Mouse (Mus musculus) hindbrain, postnatal 0 days (tissue): Measurements from ENCODE around the gene Coq9. TPM values are rescaled to one million over a fixed set of nuclear protein-coding genes. Genes with fewer than 3 reads are reported as not detected.
A peak's percentile ranks its signal among the peaks of the same experiment; 100 is the strongest.

ENCODE experiments used
- ATAC-seq: fragments of 200-750 bp; cut with Nextera tagmentation; 2 replicates; pipeline ENCODE4 v1.8.0; 2017; ENCODE audit warnings: mild to moderate bottlenecking, moderate TSS enrichment, moderate library complexity
- DNase-seq: peaks from one replicate; pipeline ENCODE4 v3.0.0-alpha.2; 2015; ENCODE audit warnings: low spot score
- H3K27ac ChIP-seq: fragments of 300-500 bp; sonication (generic); 2 replicates; pipeline ENCODE4 v1.5.1; 2014; ENCODE audit warnings: mild to moderate bottlenecking
- H3K27me3 ChIP-seq: fragments of 300-500 bp; sonication (generic); 2 replicates; pipeline ENCODE4 v1.6.1; 2014; ENCODE audit warnings: low read length, mixed read lengths; ENCODE audit not compliant: insufficient read depth
- H3K36me3 ChIP-seq: fragments of 300-500 bp; sonication (generic); 2 replicates; pipeline ENCODE4 v1.6.1; 2014; ENCODE audit warnings: low read length, mixed read lengths; ENCODE audit not compliant: insufficient read depth
- H3K4me1 ChIP-seq: fragments of 300-500 bp; sonication (generic); 2 replicates; pipeline ENCODE4 v1.6.1; 2014; ENCODE audit warnings: antibody characterized with exemption, low read length, mixed read lengths; ENCODE audit not compliant: insufficient read depth
- H3K4me2 ChIP-seq: fragments of 300-500 bp; sonication (generic); 2 replicates; pipeline ENCODE4 v1.6.1; 2014; ENCODE audit warnings: low read depth, mild to moderate bottlenecking, low read length, moderate library complexity, mixed read lengths
- H3K4me3 ChIP-seq: fragments of 300-500 bp; sonication (generic); 2 replicates; pipeline ENCODE4 v1.5.1; 2014; ENCODE audit warnings: low read length
- H3K9ac ChIP-seq: fragments of 300-500 bp; sonication (generic); replicated peaks from 2 replicates; pipeline ENCODE4 v1.6.1; 2014; ENCODE audit warnings: mild to moderate bottlenecking, low read length, moderate library complexity, mixed read lengths
- H3K9me3 ChIP-seq: fragments of 300-500 bp; sonication (generic); 2 replicates; pipeline ENCODE4 v1.6.1; 2016; ENCODE audit warnings: low read length, mixed read lengths
- CTCF ChIP-seq: IDR thresholded peaks from 2 replicates; pipeline ENCODE4 v1.5.1; 2016; ENCODE audit warnings: antibody characterized with exemption, control low read depth, low read depth
- WGBS: fragments of 180-500 bp; shearing (Covaris S2); extraction: QIAGEN DNeasy Blood & Tissue Kit; methylation state at CpG from one replicate; pipeline ENCODE4 v1.1.7; 2014; 5-methylcytosine and 5-hydroxymethylcytosine counted together
- polyA plus RNA-seq: library from polyadenylated mRNA; unstranded; fragments of >200 nt; fragmentation: Nextera tagmentation; extraction: Ambion mirVana; gene quantifications from 2 replicates; pipeline ENCODE4 v1.2.1, GENCODE M21; 2015
- total RNA-seq: library from RNA; depleted of rRNA; stranded (reverse); fragments of >200 nt; gene quantifications from 2 replicates; pipeline ENCODE4 v1.2.3, GENCODE M21; 2014

Gene Coq9
- total and polyA plus RNA-seq, 2 experiments from 2014 or later = 54.7 to 133 TPM

DNA sequence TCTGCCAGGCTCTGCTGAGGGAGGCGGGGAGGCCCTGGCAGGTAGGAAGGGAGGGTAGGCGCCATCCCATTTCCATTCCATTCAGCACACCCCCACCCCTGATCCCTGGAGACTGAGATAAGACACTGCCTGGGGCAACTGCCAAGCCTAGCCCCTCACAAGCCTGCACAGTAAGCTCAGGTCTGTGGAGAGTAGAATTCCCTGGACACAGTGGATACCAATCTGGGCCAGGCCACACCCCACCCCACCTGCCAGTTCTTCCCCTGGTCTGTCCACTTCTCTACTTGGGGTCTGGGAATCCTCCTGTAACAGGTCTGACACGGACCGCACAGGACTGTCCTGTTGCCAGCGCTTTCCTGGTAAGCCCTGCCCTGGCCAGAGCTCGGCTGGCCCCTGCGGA lies 31.0 kb downstream of the Coq9 start:
- peak overlapping the region; percentile 75 for H3K4me2 ChIP-seq
- H3K4me1 ChIP-seq = peaks cover 22% of the 10 kb centered on the region
- DNase-seq (no peak), ATAC-seq (no peak)
- H3K9me3 ChIP-seq = no peaks in the 10 kb centered on the region
- peak overlapping the region; percentile 60 for H3K4me3 ChIP-seq
- peak overlapping the region; percentile 76 for H3K9ac ChIP-seq
- H3K36me3 ChIP-seq = peaks cover 23% of the 10 kb centered on the region
- 50% methylated on average over 7 of the region's 7 CpGs for WGBS
- no peaks in the 10 kb centered on the region for H3K27me3 ChIP-seq
- TF ChIP-seq CTCF = no peak
- H3K27ac ChIP-seq = no peak overlapping the region

DNA sequence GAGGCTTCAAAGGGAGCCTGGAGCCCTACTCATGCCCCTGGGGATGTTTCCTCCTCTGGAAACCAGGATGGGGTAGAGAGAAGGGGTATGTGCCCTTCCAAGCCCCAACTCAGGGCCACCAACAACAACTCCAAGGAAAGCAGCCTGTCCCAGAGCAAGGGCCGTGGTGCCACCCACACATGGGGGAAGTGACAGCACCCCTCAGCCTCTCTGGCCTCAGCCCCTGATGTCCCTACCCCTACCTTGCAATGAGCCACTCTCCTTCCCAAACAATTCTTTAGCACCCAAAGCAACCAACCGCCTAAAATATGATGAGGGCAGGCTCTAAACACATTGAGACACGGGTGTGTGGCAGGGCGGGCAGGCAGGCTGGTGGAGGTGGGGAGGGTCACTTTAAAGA lies 31.9 kb downstream of the Coq9 start:
- no peak for TF ChIP-seq CTCF
- DNase-seq = no peak
- Histone ChIP-seq H3K9me3 (no peaks in the 10 kb centered on the region), H3K4me2 (peak overlapping the region; percentile 75), H3K9ac (peak overlapping the region; percentile 76), H3K4me3 (peak overlapping the region; percentile 60), H3K27ac (peak overlapping the region; percentile 80; the same call in 1 of the 2 replicates), H3K27me3 (no peaks in the 10 kb centered on the region), H3K4me1 (peaks cover 23% of the 10 kb centered on the region), H3K36me3 (peaks cover 16% of the 10 kb centered on the region)
- 12% methylated on average over 4 of the region's 4 CpGs for WGBS
- no peak for ATAC-seq

DNA sequence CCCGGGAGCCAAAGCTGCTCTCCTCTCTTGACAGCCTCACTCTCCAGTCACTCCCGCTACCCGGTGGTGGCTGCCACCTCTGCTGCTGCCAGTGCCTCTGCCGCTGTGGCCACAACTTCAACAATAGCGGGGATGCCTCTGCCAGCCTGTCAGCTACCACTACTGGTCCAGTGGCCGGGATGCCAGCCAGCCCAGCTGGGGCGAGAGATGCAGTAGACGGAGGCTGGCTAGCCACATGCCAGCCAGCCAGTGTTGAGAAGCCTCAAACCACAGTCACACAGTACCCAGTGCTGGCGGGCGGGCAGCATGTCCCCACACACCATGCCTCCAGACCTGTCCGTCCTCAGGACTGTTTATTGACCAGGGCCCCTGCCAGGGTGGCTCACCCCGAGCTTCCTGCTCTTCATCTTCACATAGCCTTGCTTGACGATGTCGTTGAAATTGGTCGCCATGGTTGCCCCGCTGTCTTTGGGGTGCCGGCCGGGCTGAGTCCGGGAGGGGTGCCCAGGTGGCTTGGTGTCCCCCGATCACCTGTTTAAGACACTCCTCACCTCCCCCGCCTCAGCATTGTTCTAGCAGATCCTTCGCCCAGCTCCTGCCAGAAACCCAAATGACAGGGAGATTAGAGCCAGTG lies 32.5 kb downstream of the Coq9 start:
- H3K36me3 ChIP-seq = peaks cover 13% of the 10 kb centered on the region
- ATAC-seq = peak; percentile 61
- peak overlapping the region; percentile 60 for H3K4me3 ChIP-seq
- peak overlapping the region; percentile 80 for H3K27ac ChIP-seq
- H3K4me1 ChIP-seq = peaks cover 29% of the 10 kb centered on the region
- H3K9me3 ChIP-seq = no peaks in the 10 kb centered on the region
- no peaks in the 10 kb centered on the region for H3K27me3 ChIP-seq
- no peak for TF ChIP-seq CTCF
- peak overlapping the region; percentile 75 for H3K4me2 ChIP-seq
- peak overlapping the region; percentile 76 for H3K9ac ChIP-seq
- under 1% methylated on average over 20 of the region's 22 CpGs for WGBS
- peak; percentile 81 for DNase-seq

DNA sequence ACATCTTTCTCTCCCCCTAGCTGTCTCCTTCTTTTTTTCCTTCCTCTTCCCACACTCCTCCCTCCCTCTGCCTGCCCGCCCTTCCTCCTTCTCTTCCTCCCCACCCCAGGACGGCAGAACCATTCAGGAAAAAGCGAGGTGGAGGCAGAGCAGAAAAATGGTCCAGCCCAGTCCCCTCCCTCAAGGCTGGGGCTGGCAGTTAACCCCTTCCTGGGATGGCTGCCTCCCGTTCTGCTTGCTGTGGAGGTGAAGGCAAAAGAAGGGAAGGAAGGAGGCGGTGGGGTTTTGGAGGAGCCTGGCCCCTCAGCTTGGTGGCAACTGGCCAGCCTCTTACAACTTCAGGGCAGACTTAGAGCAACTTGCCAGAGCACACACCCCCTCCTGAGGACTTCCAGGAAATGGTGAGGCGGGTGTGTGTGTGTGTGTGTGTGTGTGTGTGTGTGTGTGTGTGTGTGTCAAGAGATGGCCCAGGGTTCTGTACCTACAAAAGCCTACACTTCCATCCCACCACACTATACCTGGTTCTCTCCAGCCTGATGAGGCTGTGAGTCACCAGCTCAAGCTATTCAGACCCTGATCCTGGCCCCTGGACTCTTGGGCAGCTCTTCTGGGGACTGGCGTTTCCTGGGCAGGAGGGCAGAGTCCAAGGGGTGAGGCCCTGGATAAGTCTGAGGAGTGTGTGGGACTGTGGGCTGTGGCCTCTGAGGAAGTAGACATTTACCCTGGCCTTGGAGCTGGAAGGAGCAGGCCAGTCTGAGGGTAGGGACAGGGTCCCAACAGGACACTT lies 33.2 kb downstream of the Coq9 start:
- Histone ChIP-seq H3K9ac (peak overlapping the region; percentile 76), H3K9me3 (no peaks in the 10 kb centered on the region), H3K27me3 (no peaks in the 10 kb centered on the region), H3K4me1 (peaks cover 31% of the 10 kb centered on the region), H3K4me2 (peak overlapping the region; percentile 75), H3K27ac (peak overlapping the region; percentile 80), H3K4me3 (peak overlapping the region; percentile 60), H3K36me3 (peaks cover 5% of the 10 kb centered on the region)
- ATAC-seq = peak; percentile 76
- TF ChIP-seq CTCF = peak; percentile 11; the same call in 1 of the 2 replicates
- 5% methylated on average over 7 of the region's 7 CpGs for WGBS
- peak; percentile 91 for DNase-seq

DNA sequence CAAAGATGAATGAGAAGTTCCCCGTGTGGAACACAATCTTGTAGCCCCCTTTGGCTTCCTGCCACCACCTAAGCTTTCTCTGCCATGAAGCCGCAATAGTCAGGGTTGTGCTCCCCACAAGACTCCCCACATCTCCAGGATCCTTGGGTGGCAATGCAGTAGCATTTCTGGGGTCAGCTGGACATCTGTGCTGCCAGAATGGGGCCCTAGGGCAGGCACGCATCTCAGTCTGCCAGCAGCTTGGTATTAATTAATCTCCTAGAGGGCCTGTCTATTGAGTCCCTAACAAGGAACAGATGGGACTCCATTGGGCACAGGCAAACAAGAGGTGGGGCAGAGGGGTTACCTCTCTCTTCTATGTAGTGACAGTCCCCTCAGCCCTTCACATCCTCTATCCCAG lies 34.0 kb downstream of the Coq9 start:
- Histone ChIP-seq H3K4me3 (no peak overlapping the region), H3K27ac (no peak overlapping the region), H3K9ac (no peak overlapping the region), H3K27me3 (no peaks in the 10 kb centered on the region), H3K36me3 (no peaks in the 10 kb centered on the region), H3K9me3 (no peaks in the 10 kb centered on the region), H3K4me2 (0 out of 2 replicates have a peak overlapping the region, but pooled peaks have one; percentile 5), H3K4me1 (peaks cover 35% of the 10 kb centered on the region)
- DNase-seq = peak; percentile 50
- 32% methylated on average over 3 of the region's 3 CpGs for WGBS
- TF ChIP-seq CTCF = no peak
- ATAC-seq = no peak

DNA sequence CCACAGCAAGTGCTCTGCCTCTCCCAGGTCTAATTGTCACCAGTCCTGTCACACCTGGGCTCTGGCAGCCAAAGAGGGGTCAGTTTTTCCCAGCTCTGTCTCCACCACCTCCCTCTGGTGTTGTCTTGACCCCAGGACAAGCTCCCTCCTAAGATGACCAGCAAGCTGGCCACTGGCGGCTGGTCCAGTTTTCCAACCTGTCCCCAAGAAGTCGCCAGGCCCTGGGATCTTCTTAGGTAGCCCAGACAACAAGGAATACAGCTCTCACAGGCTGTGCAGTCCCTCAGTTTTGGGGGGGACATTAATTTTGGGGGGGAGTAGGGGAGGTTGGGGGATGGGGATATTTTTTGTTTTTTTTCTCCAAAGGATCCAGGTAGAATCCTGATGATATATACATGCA lies 34.5 kb downstream of the Coq9 start:
- Histone ChIP-seq H3K27ac (no peak overlapping the region), H3K27me3 (no peaks in the 10 kb centered on the region), H3K4me1 (peaks cover 35% of the 10 kb centered on the region), H3K9me3 (no peaks in the 10 kb centered on the region), H3K9ac (no peak overlapping the region), H3K4me3 (no peak overlapping the region), H3K36me3 (no peaks in the 10 kb centered on the region), H3K4me2 (0 out of 2 replicates have a peak overlapping the region, but pooled peaks have one; percentile 5)
- TF ChIP-seq CTCF = no peak
- 81% methylated on average over 2 of the region's 2 CpGs for WGBS
- ATAC-seq = no peak
- no peak for DNase-seq
